Mouse (Mus musculus) testis, adult 2 months (tissue): ENCODE data around the gene Reep6.

Experiments
- CTCF ChIP-seq: fragments of 200-500 bp; IDR thresholded peaks from 2 replicates; pipeline ENCODE4 v1.5.1; 2012; ENCODE audit warnings: low read depth, mild to moderate bottlenecking, inconsistent platforms, low read length, moderate library complexity; ENCODE audit not compliant: control insufficient read depth, insufficient read depth, insufficient replicate concordance
- POLR2A ChIP-seq: fragments of 200-500 bp; IDR thresholded peaks from 2 replicates; pipeline ENCODE4 v1.6.1; 2012; ENCODE audit warnings: low read depth, mild to moderate bottlenecking, inconsistent platforms, low read length, moderate library complexity; ENCODE audit not compliant: control insufficient read depth

DNA sequence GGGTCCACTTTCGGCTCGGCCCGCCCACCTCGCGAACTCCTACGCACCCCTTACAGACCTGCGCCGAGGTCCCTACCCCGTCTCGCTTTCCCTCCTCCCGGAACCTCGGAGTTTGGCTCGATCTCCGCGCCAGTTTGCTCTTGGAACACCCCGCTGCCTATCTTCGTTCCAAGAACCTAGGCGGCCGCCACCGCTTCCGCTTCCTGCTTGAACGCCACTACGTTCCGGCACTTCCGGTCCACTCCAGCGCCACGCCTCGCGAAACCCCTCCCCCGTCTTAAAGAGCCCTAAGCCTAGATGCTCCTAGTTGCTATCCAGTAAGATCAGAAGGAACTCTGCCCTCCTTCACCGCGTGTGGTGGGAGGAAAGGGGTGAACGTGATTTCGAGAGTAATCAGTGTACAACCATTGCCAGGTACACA, 9.4 kb upstream of the Reep6 start, which contains the start of gene 2310011J03Rik:
- TF ChIP-seq CTCF, result no peak
- TF ChIP-seq POLR2A, result 0 out of 2 replicates have a peak, but pooled peaks have one; percentile 25
